Comparison of ENCODE assay signal across 8 mouse cellular contexts in genomic region chr19:38836438-38837170, GRCm38 (mm10). TPM values are rescaled to one million over a fixed set of nuclear protein-coding genes. Genes with fewer than 3 reads are reported as not detected.
A peak's percentile ranks its signal among the peaks of the same experiment; 100 is the strongest.
DNase-seq lines count a peak whose midpoint lies in the region; ATAC-seq lines count a peak whose summit lies in the region.

Gene Tbc1d12 (plus strand): TSS chr19:38836579.

- H3K36me3 ChIP-seq in hindbrain, embryonic 15.5 days, result no peaks in the 10 kb centered on the region

- peak within 1 kb of the TSS; percentile 90 for H3K27ac ChIP-seq in hindbrain, embryonic 15.5 days (replicated peaks)

- H3K27me3 ChIP-seq in hindbrain, embryonic 15.5 days, result no peaks in the 10 kb centered on the region

- H3K9ac ChIP-seq in hindbrain, embryonic 15.5 days, result peak within 1 kb of the TSS; percentile 80

- peak within 1 kb of the TSS; percentile 62 for H3K4me2 ChIP-seq in hindbrain, embryonic 15.5 days

- DNase-seq in R1 (ENCODE audit: low read depth, low spot score), result peak; percentile 87
- DNase-seq in cerebellum, postnatal 25 days, result peak; percentile 93 to 97
- peak; percentile 68 to 85 for DNase-seq in frontal cortex, postnatal 25 days (ENCODE audit: low spot score in 2 of 2)
- peak; percentile 75 for DNase-seq in left cerebral cortex, adult 11 months (ENCODE audit: low spot score)
- peak; percentile 93 to 95 for DNase-seq in lung, postnatal 4 days
- peak; percentile 89 for DNase-seq in retina, postnatal 7 days (ENCODE audit: low read depth, low spot score)
- peak; percentile 86 for DNase-seq in urinary bladder, adult 2 months (ENCODE audit: low spot score)

- H3K4me3 ChIP-seq in hindbrain, embryonic 15.5 days, result peak within 1 kb of the TSS; percentile 63

- no peaks in the 10 kb centered on the region for H3K9me3 ChIP-seq in hindbrain, embryonic 15.5 days

- peaks cover 21% of the 10 kb centered on the region for H3K4me1 ChIP-seq in hindbrain, embryonic 15.5 days (replicated peaks)

- WGBS in hindbrain, embryonic 15.5 days, result under 1% methylated on average over 93 of the region's 101 CpGs

- peak; percentile 95 for ATAC-seq in hindbrain, embryonic 15.5 days (ENCODE audit: low FRiP score, low read depth)

RNA-seq across cellular contexts. Expression of gene Tbc1d12, which starts in this region (rescaled TPM):
- polyA plus RNA-seq in hindbrain, embryonic 15.5 days (2015; fragmentation: Nextera tagmentation; extraction: Ambion mirVana), result 6.2 and 6.5 TPM in 2 replicates
- polyA plus RNA-seq in urinary bladder, adult 2 months (2012; rRNA removed), result 5.7 TPM in 2 replicates

Comparison
In these comparisons a context has a peak if more than half of its experiments do, and no peak if none do; other contexts are left out.
1. Peak in every context shown above with its lines: DNase-seq, ATAC-seq, H3K4me3 ChIP-seq and H3K27ac ChIP-seq.